Mouse (Mus musculus) gastrocnemius, adult 18-20 months (tissue): ENCODE results near the gene Sh3bgrl2. TPM values are rescaled to one million over a fixed set of nuclear protein-coding genes. Genes with fewer than 3 reads are reported as not detected.

Experiments used
- DNase-seq: peaks from one replicate; pipeline ENCODE4 v3.0.0; 2021; ENCODE audit warnings: low spot score
- total RNA-seq, 2 experiments: library from RNA; stranded (reverse); gene quantifications; 2 replicates each; pipeline ENCODE4 v1.2.3; 2021

Sh3bgrl2 gene
- total RNA-seq, 2 experiments from 2014 or later, result 0.53 to 0.95 TPM

DNA sequence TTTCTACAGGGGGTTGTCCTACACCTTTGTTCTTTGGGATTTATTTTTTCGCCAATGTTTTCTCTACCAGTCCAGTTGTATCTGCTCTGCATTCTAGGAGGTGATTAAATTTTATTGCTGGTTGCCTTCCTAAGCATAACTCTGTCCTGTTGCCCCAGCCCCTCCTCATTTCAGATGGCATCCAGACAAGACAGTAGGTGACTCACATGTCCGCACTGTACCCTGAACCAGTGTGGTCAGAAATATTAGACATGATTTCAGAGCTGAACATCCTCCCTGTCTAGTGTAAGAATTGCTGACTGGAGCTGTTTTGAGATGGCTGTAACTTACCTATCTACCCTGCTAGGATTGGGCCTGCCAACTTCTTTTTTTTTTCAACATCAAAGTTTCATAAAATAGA is 40.9 kb downstream of the Sh3bgrl2 start:
- DNase-seq, result no peak

DNA sequence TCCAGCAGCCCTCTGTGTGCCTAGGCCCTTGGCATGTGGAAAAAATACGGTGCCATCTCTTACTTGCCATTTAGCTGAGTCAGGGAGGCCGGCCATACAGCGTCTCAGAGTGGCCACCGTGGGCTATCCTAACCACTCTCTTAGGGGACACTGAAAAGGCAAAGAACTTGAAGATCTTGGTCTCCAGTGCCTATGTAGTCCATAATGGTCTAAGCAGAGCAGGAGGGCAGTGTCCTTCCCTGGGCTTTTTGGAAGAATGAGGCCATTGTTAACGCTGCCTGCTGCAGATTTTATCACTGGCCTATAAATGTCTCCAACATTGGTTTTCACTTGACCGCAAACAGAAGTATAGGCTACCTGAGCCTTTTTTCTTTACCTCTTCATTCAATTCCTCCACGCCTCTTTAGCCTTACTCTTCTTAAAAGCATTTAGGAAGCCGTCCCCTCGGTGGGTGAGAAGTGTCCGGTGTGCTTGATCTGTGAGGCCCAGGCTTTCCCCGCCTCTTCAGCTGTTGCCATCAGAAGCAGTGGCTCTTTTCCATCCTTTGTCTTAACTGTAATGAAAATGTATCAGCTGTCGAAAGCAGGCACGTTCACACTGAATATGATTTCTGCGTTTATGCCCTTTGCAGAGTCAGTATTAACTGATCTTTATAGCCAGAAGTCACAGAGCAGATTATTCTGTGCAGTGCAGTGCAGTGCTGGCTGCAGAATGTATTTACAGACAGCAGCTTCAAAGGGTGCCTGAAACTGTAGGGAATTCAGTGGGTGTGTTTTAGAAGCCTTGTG is 41.7 kb downstream of the Sh3bgrl2 start:
- no peak for DNase-seq

DNA sequence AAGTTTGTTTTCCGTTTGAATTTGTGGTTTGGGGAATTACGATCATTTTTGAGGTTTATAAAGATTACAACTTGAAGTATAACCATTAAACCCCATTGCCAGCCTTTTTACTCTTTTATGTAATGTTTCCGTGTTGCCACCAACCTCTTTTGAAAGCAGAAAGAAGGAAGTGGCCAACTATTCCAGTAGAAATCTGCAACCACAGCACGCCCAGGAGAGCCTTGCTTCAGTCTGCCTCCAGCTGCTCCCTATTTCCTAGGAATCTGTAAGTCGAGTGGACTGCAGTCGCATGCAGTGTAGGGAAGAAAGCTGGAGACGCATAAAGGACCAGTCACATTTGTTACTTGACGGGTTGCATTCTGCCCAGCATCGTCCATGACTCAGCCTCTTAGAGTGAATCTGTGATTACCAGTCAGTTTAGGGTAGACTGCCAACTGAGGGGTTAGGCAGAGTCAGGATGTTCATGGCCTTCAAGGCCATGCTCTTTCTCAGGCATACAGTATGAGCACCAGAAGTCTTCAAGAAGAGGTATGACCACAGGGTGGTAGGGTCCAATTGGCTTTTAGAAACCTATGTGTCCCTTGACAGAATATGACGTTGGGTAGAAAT is 43.8 kb downstream of the Sh3bgrl2 start:
- DNase-seq, result no peak

DNA sequence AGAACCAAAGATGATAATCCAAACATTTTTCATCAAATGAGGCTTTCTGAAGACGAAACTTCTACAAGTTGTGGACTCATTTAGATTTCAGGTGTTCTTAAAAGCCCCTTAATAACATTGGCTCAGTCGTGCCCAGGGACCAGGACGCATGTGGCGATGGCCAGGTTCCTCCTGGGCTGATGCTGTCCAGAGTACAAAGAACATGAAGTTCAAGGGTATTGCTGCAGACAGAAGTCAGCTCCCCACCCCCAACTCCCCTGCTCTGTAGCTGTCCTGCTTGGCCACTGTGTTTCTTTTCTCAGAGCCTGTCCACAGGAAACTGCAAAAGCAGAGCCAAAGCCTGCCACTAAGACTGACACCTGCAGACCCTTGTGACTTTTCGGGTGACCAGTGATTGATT is 45.7 kb downstream of the Sh3bgrl2 start:
- no peak for DNase-seq

DNA sequence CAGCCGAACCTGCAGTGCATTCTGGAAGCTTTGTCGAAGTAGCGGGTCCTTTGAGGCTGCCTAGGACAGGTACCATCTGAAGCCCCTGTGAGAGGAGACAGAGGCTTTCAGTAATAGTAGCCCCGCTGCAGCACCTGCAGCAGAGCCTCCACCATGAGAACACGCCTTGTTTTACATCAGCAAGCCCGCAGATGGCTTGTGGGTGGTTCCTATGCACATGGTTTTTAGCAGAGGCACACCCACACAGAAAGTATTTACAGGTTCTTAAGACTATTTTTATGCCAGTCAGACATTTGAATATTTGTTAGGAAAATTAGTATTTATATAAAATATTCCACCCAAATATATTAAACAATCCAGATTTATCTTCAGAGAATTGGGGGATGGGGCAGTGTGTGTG is 48.0 kb downstream of the Sh3bgrl2 start:
- no peak for DNase-seq

DNA sequence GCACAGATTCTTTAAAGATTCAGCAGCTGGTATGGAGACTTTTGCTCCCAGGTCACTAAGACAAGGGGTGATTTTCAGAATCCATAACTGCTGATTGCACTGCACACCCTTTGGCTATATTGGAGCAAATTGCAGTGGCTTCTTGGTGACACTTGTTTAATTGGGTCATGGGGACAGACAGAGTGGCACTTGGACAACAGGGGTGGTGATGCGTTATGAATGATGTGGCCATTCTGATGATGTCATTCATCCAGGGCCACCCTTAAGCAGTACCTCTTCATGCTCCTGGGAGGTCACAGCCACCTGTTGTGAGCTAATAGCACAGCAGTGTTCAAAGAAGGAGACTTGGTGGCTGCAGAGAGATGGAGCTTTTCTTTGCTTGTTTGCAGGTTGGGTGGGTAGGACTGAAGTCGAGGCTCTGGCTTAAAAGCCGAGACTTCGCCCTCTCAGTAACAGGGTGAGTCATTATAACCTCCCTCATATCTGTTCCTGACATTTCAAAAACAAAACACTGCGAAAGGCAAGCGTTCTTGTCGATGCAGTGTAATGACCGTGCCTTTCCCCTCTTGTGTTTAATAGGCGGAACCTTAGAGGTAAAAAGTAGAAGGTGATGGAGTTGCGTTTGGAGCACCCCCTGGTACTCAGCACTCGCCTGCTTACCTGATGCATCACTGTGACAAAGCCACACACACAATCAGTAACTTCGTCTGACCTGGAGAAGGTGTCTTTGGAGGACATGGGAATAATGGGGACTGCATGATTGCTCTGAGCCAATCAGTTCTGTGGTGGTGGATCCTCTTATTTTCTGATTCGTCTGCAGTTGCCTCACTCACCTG is 48.7 kb downstream of the Sh3bgrl2 start:
- no peak for DNase-seq

DNA sequence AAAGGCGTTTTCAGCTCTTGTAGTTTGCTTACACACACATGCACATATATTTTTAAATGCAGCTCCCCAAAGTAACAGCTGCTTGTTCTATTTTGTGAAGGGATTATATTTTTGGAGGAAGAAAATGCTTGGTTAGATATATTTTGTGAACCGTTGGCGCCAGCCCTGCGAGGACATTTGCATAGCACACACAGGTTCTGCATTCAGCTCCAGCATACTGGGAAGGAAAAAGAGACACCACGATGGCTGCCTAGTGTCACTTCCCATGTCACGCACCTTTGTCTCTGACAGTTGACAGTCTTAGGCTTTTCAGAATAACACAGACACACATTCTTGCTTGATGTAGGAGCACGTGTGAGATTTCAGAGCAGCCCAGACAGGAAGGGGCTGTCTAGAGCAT is 49.9 kb downstream of the Sh3bgrl2 start:
- no peak for DNase-seq

DNA sequence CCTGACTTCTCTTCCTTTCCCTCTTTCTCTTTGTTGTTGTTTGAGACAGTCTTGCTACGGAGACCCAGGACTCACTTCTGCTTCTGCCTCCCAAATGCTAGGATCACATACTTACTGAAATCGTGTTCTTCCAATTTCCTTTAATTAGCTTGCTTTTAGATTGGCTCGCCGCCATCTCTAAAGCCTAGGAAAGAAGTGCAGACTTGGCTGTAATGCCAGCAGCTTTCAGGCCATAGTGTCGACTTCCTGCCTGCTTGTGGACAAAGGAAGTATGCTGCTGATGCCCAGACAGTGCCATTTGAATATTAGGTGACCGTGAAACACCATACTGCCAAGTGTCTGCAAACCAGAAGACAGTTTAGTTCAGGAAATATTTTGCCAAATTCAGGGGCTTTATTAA is 51.4 kb downstream of the Sh3bgrl2 start:
- DNase-seq, result no peak

DNA sequence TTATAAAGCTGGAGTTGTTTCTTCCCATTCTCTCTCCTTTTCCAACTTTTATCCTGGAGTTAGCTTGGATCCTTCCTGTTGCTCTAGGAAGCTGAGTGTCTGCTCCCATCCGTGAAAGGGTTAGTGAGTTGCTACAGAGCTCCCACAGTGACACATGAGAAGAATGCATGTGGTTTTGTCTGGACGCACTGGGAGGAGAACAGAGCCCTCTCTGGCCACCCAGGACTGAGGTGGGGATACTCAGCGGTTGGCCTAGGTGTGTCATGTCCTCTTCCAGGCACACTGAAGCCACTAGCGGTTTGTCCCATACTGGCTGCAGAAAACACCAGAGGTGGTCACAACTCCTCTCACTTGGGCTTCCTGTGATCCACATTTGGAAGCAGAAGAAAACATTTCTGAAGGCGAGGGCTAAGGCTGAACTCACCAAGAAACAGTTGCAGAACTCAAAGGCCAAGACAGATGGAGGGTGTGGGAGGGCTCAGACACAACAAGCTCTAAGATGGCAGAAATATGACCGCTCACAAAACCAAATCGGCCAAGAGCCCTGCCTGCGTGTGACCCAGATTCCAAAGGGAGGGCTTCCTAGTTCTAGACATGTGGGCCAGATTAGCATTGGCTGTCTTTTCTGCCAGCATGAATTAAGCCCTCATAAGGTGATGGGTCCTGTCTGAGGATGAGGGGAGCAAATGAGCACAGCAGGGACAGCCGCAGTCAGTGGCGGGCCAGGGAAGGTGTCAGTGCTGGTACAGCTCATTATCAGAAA is 52.3 kb downstream of the Sh3bgrl2 start:
- DNase-seq, result no peak

DNA sequence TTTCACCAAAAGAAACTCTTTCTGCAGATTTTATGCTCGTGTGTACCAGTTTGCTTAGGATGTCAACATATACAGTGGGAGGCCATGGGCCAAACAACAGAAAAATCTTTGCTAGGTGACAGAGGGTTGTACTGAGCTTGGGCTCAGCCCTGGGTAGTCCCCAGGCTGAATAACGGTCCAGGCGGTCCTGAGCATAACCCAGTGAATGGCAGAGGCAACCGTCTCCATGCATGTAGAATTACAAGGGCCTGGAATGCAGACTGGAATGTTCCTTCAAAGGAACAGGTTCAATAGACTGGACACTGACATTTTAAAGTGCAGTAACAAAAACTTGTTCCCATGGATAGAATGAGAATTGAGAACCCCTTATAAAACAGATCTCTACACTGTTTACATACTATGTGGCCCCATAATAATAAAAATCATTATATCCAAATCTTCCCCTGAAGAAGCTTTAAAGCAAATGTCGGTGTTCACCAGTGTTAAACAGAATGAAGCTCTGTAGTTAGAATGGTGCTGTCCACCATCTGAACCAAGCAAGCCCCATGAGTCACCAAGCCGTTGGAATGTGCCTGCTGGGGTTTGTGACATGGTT is 54.1 kb downstream of the Sh3bgrl2 start:
- DNase-seq, result no peak

DNA sequence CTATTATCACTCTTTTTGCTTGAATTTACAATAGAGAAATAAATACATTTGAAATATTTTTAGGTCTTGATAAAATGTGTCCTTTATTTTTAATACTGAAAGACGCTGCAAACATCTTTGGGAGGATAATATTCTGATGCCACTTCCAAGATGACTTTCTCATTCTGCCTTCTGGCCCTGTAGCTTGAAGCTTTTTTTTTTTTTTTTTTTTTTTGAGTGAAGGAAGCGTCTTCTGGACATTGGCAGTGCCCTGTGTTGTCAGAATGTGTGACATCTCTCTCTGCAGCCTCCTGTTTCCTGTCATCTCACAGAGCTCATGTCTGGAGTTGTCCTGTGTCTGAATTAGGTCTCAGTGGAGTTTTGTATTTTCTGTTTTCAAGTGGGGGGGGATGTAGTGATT is 55.0 kb downstream of the Sh3bgrl2 start:
- DNase-seq, result no peak

DNA sequence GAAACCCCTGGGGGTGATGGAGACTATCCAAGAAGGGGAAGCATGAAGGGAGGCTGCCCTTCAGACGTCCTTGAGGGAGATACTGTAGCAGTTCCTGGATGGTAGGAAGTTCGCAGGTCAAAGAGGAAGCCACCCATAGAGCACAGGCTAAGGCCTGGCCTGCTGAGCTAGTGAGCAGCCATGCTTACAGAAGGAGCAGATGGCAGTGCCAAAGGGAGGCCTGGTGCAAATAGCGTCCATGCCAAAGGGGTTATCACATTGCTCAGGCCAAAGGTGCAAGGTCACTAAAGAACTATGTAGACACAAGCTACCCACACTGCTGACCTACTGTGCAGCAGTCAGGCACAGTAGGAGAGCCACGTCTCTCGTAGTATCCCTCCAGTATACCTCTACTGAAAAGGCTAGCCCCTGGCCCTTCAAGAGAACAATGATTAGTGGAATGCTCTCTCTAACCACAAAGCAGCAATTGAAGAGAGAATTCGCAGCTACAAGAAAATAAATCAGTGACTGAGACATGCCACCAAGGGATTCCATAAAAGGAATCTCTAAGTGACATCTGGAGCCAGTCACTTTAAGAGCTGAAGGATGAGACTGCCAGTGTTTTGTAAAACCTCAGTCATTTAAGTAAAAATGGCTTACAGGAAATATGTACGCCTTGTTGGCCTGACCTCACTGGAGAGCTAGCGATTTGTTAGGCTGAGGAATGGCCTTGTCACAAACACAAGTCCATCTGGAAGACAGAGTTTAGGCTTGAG is 57.9 kb downstream of the Sh3bgrl2 start:
- no peak for DNase-seq

DNA sequence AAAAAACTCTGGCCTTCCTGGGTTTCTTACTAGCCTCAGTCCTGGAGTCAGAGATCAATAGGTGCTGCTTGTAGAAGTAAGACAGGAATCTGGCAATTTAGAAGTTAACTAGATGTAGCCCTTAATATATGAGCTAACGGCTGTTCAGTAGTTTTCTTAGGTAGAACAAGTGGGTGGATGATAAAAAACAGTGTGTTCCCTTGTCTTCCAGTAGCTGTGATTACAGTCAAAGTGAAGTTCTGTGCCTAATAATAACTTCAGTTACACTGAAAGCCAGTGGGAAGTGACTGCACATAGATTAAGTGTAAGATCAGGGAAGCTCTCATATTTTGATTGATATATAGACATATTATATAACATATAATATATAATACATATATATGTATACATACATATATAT is 60.0 kb downstream of the Sh3bgrl2 start:
- DNase-seq, result no peak

DNA sequence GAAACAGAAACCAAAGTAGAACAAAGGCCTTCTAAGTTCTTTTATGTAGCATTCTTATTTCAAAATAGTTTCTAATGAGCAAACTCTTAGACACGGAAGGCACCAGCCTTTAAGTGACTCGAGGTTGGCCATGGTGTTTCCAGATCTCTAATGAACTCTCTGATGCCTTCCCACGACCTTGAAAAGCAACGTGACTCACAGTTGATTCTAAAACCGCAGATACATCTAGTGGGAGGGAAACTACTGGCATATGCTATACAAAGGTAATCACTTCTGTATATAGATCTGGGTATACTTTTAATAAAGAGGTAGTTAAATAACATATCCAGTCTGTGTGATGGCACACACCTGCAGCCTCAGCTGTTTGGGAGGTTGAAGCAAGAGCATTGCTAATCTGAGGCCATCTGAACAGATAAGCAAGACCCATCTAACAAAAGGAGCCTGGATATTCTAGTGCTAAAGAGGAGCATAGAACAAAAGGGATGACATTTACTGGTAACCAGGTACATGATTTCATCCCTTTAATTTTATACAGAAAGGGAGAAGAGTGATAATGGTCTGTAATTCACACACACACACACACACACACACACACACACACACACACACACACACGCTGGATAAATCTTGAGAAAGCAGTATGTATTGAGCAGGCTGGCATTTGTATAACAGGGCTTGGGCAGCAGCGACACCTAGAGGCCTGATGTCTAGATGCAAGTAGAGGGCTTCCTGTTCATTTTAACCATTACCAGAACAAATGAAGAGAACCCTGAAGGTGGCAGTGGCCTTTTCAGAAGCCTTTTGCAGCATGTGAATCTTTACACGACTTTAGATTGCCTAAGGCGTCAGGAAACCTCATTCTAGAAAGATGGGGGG is 61.5 kb downstream of the Sh3bgrl2 start:
- peak; percentile 50 for DNase-seq

DNA sequence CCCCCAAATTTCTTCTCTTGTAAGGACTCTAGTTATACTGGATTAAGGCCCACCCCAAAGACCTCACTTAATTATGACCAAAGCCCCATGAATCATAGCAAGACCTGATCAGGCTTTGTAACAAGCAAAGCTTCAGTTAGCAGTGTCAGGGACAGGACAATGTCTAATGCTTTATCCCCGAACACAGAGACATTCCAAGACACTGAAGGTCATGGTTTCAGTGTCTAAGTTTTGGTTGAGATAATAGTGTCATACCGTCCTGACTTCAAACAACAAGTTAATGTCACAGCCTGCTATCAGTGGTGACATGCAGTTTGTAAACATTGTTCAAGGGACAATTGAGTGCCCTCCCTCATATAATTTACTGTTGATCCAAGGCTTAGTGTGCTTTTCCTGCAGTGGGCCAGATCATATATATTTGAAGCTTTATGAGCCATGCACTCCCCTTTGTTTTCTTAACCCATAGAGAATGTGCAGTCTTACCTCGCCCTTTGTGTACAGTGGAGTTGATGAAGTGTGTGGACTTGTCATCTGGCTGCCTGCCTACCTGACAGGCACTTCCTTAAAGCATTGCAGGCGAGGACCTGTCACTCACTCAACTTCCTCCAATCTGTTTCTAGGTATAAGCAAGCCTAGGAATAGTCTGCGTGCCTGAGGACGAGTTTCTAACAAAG is 67.9 kb downstream of the Sh3bgrl2 start:
- DNase-seq, result no peak

DNA sequence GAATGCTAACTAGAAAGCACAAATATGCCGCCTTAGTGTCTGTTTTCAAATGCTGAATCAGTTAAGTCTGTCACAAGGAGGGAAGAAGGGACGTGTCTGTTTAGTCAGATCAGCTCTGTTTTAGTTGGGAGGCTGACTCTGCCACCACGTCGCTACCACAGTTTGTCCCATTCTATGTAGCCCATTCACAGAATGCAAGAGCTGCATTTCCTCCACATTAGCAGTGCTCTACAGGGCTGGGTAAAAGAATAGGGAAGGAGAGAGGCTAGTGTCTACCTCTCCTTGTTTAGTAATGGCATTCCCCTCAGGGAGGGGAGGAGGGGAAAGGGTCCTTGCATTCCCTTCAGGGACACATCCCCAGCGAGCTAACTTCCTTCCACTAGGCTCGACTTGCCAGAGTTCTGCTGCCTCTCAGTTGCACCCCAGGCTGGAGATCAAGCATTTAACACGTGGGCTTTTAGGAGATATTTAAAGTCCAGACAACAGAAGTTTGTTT is 68.5 kb downstream of the Sh3bgrl2 start:
- DNase-seq, result no peak

DNA sequence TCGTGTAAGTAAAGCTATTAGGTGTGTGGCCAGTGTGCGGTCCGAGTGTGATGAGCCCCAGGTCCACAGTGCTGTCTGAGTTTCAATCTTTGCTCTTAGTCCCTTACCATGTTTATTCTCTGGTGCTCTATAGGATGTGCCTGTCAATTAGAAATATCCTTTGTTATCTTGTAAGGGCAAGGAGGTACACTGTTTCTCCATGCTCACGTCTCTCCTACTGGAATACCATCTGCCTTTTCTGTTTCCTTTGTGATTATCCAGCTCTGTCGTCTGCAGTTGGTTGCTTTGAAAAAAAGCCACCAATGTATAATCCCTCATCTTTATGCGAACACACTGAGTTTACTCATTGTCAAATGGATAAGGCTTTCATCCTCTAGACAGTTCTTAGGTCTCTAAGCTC is 75.3 kb downstream of the Sh3bgrl2 start:
- no peak for DNase-seq

DNA sequence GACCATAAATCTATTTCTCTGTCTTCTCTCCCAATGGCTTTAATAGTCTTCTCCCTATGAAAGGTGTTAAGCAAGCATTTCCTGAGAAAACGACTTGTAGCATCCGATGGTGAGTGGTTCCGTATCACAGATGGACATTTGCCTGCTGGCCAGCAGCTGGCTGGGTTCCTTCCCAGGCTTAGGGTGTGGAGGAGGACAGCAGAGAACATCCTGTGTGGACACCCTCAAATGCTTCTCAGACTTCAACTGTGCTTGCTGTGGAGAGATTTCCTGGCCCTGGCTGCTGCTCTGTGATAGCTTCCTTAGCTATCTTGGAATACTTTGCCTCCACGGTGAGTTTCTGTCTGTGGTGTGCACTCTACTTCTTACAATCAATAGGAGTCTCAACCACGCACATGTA is 76.1 kb downstream of the Sh3bgrl2 start:
- DNase-seq, result no peak

DNA sequence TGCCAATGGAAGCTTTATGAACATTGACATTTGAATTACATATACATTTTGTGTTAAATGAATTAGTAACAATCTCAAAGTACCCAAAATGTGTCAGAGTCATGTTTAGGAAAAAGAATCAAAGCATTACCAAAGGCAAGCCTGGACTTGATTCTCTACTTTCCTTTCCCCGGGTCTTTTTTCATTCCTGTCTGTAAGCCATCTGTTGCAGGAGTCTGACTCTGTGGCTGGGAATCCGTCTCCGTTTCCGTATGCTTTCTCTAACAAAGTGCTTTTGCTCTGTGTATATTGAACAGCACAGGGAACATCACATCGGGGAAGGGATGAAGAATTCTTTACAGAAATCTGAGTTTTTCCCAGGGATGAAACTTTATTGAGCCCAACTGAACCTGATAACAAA is 77.0 kb downstream of the Sh3bgrl2 start:
- no peak for DNase-seq
